Mouse (Mus musculus) adrenal gland, postnatal 10 days (tissue): ENCODE data around the gene Cd59a. TPM values are rescaled to one million over a fixed set of nuclear protein-coding genes. Genes with fewer than 3 reads are reported as not detected.
"Not testable (repeated sequence)": the region's sequence is repeated elsewhere in the genome, so short reads cannot be mapped to it uniquely, and the experiment has no call there.

Experiments used
- DNase-seq: peaks from one replicate; pipeline ENCODE4 v3.0.0; 2021; ENCODE audit warnings: mixed read lengths
- long read RNA-seq, 2 experiments: library from polyadenylated mRNA; stranded (forward); transcript quantifications; one replicate each; pipeline ENCODE4 v2.0.0; 2021
- total RNA-seq, 2 experiments: library from RNA; stranded (reverse); gene quantifications; 2 replicates each; pipeline ENCODE4 v1.2.3; 2021

Gene Cd59a
- 10 to 100 TPM; 30.2 to 38.2 TPM for total RNA-seq
- long read RNA-seq, experiment 1, transcript Cd59a-201 (4 exons, 1,691 nt): major isoform, 65 of 82 reads
- long read RNA-seq, experiment 1, partial matches to known transcripts: 3 of 82 reads
- long read RNA-seq, experiment 1, other reads (novel, unspliced or antisense): 11 of 82 reads
- long read RNA-seq, experiment 2, transcript Cd59a-201 (4 exons, 1,691 nt): major isoform, 35 of 37 reads
- long read RNA-seq, experiment 2, partial matches to known transcripts: 0 of 37 reads
- long read RNA-seq, experiment 2, other reads (novel, unspliced or antisense): 1 of 37 reads

- DNase-seq: peak; percentile 92
Observed at GRCm38 (mm10) chr2:104095741-104096213, at the start of gene Cd59a. Gene Cd59a (plus strand): TSS chr2:104095801.

- DNase-seq: no peak
Observed at GRCm38 (mm10) chr2:104058381-104058780, 37.2 kb upstream of the Cd59a start.

- no peak for DNase-seq
Observed at GRCm38 (mm10) chr2:104058954-104059353, 36.6 kb upstream of the Cd59a start.

GRCm38 (mm10) chr2:104059786-104060185 is 35.8 kb upstream of the Cd59a start:
- no peak for DNase-seq

- DNase-seq: no peak
Observed at GRCm38 (mm10) chr2:104060996-104061395, 34.6 kb upstream of the Cd59a start.

- no peak for DNase-seq
Observed at GRCm38 (mm10) chr2:104062665-104063064, 32.9 kb upstream of the Cd59a start.

DNA sequence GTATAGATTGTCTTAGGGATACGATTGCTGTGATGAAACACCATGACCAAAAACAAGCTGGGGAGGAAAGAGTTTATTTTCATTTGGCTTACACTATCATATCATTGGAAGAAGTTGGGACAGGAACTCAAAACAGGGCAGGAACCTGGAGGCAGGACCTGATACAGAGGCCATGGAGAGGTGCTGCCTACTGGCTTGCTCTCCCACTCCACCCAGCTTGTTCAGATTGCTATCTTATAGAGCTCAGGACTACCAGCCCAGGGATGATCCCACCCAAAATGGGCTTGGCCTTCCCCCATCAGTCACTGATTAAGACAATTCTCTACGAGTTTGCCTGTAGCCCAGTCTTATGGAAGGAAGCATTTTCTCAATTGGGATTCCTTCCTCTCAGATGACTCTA is 31.4 kb upstream of the Cd59a start:
- no peak for DNase-seq

- DNase-seq: not testable (repeated sequence)
Observed at GRCm38 (mm10) chr2:104065526-104065925, 30.1 kb upstream of the Cd59a start, which contains the start of gene Gm10912. Gene Gm10912 (plus strand): TSS chr2:104065826.

DNA sequence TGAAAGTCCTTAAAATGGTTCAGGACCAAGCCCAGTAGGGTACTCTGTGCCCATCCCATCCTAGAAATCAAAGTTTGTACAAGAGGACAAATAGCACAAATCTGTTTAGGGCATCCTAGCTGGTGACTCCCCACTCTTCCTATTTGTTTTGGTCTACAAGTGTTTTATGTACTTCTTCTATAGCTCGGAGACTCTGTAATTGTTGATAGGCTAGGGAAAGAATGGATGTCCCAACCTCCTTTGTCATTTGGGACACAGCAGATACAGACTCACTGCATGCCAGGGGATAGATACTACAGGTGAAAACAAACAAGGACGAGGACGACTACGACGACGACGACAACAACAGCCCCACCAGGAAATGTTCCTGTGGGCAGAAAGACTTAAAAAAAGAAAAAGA is 27.2 kb upstream of the Cd59a start, which contains the start of gene Gm10799:
Gene Gm10799 (minus strand): TSS at position 101 of the 400 bp plus-strand sequence.
- DNase-seq: not testable (repeated sequence)

DNA sequence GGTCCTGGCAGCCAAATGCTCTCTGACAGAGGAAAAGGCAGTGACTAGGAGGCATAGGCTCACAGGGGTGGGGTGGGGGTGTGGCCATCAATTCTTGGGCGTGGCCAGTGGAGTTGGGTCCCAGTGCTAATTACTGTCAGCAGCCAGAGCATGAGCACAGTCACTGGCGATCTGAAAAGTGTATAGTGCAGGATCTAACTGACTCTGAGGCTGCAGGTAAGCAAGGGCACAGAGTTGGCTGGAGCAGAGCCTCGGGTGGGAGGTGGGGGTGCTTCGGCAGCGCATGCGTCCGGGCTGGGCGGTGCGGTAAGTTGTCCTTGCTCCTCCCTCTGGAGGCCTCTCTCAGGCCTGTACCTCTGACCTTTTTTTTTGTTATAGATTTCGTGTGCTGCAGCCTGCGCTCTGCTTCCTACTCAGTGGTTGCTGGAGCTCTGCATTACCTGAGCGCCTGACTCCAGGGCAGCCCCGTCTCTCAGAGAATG is 25.9 kb upstream of the Cd59a start, which contains the start of gene Cd59b:
Gene Cd59b (plus strand): TSS at position 146 of the 482 bp plus-strand sequence.
- peak; percentile 74 for DNase-seq

DNA sequence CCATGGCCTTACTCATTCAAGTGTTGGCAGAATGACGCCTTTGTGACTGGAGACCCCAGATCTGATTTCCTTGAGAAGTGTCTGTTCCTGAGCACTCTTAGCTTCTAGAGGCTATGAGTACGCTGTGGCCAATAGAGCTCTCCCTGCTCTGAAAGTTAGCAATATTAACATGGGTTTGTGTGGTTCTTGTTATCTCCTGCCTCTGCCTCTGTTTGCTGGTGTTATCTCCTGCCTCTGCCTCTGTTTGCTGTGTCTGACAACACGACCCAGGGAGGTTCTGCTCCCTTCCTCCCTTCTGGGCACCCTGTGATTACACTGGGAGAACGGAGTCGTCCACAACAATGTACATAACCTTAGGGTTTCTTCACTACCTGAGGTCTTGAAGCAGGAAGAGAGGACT is 17.3 kb upstream of the Cd59a start:
- DNase-seq: not testable (repeated sequence)

GRCm38 (mm10) chr2:104081436-104082050 is 14.1 kb upstream of the Cd59a start:
- not testable (repeated sequence) for DNase-seq

DNA sequence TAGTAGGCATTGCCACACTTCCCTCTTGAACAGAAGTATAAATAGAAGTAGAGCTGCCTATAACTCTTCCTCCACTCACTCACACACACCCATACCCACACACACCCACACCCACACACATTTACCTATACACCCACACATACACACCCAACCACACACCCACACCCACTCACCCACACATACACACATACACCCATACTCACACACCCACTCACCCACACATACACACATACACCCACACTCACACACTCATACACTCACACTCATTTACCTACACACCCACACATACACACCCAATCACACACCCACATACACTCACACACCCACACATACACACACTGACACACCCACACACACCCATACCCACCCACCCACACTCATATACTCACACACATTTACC is 13.1 kb upstream of the Cd59a start:
- no peak for DNase-seq

DNA sequence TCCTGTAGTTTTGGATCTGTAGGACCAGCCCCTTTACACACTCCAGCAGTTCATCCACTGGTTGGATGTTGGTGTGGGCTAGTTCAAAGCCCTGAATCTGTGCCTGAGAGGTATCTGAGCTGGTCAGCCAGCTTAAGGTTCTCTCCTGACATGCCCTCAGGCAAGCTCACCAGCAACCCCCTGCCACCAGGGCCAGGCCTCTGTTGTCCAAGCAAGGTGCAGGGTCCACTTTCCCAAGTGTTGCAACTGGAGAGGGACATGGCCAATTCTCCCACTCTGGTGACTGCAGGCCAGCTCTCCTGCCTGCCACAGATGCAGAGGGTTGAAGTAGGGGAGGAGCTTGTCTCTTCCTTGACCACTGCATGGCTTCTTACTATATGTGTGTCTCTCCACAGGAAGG is 11.6 kb upstream of the Cd59a start:
- not testable (repeated sequence) for DNase-seq

GRCm38 (mm10) chr2:104087562-104087961 is 8.0 kb upstream of the Cd59a start:
- DNase-seq: not testable (repeated sequence)

- DNase-seq: no peak
Observed at GRCm38 (mm10) chr2:104093305-104093704, 2.3 kb upstream of the Cd59a start.

GRCm38 (mm10) chr2:104096256-104096655 is 655 bp downstream of the Cd59a start:
- no peak for DNase-seq

DNA sequence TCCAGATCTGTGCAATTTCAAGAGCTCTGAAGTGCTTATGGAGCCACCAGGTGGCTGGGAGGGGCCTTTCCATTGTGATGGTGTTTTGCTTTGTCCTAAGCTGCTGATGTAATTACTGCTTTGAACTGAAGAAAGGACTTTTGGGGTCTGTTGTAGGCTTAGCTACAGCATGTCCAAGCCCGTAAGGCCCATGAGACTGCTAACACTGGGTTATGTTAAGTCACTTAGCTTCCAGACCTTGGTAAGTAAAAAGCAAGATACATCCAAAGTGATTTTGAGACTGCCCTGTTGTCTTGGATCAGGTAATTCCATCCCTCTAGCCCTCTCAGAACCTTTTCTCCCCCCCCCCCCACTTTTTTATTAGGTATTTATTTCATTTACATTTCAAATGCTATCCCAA is 1.2 kb downstream of the Cd59a start:
- DNase-seq: not testable (repeated sequence)

- DNase-seq: not testable (repeated sequence)
Observed at GRCm38 (mm10) chr2:104097396-104097795, 1.8 kb downstream of the Cd59a start.

DNA sequence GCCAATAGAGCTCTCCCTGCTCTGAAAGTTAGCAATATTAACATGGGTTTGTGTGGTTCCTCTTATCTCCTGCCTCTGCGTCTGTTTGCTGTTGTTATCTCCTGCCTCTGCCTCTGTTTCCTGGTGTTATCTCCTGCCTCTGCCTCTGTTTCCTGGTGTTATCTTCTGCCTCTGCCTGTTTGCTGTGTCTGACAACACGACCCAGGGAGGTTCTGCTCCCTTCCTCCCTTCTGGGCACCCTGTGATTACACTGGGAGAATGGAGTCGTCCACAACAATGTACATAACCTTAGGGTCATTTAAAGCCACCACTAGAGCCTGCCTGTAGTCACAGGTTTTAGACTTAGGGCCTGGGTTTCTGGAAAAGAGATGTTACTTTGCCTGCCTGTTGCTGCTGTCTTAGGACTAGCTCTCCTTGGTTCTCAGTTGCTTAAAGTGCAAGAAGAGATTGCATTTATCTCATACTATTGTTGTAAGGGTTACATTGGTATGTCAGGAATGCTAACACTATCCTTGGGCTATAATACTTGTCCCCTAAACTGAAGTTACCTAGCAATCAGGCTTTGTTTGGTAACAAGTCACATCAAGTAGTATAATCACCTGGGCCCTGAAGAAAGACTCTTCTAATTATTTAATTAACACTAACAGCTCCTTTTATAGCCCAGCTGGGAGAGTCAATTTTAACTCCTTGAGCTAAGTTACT is 3.1 kb downstream of the Cd59a start:
- DNase-seq: no peak

DNA sequence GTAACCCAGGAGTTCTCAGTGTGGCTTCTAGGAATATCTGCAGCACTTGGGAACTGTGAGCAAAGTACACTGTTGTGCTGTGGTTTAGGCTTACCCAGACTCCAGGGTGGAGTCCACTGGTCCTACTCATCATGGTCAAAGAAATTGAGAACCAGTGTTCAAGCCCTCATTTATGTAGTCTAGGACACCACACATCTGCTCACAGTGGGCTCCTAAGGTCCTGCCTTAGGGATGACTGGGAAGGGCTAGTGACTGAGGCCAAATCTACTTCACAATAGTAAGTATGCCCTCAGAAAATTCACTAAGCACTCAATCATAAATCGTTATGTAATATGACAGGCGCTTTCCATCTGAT is 3.6 kb downstream of the Cd59a start:
- DNase-seq: no peak

DNA sequence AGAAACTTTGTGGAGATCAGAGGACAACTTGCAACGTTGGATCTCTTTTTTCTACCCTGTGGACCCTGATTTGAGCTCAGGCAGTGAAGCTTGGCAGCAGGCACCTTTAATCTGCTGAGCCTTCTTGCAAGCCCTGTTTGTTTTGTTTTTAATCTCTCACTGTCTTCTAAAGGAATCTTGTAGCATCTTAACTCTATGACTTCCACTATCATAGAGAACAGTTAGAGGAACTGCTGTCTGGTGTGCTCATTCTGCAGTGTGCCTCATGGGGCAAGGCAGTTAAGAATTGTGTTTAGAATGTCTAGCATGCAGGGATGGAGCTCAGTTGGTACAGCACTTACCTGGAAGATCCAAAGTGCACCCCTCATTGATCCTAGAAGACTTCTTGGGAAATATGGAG is 4.3 kb downstream of the Cd59a start:
- no peak for DNase-seq

DNA sequence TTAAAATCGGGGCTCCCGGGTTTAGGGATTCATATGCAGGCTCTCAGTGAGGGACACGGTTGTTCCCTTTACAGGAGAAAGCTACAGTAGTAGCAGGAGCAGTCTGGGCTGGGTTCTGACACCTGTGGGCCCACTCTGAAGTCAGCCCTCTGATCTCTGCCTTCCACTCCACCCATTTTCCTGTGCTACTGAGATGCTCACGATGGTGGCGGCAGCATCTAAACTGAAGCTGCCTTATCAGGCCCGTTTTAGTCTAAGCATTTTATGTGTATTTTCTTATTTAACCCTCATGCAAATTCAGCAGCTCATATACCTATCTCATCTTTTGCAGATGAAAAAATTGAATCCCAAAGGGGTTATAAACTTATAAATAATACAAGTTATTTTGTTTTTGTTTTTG is 9.2 kb downstream of the Cd59a start:
- no peak for DNase-seq
